Mouse (Mus musculus) regulatory T cell (primary cell): ENCODE results near the gene Otogl.

Experiments
- in situ Hi-C: fragments of 300-600 bp; cut with MboI, MseI; formaldehyde crosslinking; loops from one replicate; pipeline ENCODE4 v1.15.1; 2025; ENCODE audit warnings: high pct_unique_total_duplicates

Otogl gene

DNA sequence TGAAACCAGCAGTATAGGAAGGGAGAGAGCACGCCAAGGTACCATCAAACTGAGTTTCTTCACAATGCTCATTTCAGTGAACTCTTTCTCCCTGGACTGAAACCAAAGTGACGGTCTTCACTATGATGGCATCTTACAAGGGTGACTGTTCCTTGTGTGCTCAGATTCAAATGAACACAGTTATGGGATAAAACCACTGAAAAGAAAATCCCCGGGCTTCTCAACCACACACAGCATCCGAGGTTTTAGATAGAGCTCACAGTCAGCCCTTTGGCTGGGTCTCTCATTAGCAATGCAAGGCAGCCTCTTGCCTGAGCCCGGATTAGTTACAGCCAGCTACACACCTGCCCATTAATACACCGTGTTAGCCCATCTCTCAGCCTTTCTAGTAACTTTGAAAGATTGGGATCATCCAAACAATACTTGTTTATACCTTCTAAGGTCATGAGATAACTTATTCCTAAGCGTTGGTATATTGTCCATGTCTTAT lies at the start of gene Otogl:
Gene Otogl (minus strand): TSS at position 51 of the 490 bp plus-strand sequence.
- in situ Hi-C loops: no loop called here

DNA sequence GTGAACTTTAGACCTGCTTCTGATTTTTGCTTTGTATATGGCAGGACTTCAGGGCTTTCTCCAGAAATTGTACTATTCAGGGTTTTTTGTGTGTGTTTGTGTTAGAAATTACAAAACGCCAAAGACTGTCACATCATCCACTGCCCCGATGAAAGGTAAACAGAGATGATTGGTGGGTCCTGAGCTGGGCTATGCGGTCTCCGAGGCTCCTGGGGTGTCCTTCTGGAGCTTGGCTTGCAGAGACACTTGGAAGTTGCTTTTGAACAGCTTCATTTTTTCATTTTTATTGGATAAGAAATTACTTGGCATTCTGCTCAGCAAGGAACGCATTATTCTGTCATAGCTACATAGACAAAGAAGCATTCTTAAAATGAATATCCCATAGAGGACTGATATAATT lies 44.7 kb upstream of the Otogl start:
- in situ Hi-C loops: no loop called here

DNA sequence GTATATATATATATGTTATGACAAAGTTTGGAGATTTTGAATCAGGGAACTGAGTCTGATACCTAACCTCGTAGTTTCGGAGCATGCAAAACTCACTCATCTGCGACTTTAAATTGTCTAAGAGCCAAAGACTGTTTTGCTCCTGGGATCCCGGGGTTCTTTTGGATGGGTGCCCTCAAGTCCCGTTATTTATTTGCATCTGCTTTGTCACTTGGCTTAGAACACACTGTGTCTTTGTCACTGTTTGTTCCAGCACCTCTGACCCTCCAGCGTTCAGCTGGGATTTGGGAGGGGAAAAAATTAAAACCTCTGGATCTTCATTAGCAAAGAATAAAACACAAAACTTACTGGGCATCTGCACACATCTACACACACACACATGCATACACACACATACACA lies 42.5 kb upstream of the Otogl start:
- in situ Hi-C loops: no loop called here

DNA sequence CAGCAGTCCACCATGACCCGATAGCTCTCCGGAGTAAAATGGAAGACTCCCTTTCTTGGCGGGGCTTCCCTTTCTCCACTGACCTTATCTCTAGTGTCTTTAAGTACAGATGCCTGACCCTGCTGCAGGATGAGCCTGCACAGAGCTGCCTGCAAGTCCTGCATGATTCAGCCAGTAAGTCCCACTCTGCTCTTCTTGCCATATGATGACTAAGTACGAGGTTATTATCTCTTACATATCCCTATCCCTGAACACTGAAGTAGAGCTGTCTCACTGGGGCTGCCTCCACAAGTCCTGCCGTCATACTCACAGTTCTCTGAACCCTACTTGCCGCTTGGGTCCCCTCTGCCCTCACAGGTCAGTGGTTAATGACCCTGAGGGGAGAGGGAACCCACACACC lies 39.7 kb upstream of the Otogl start:
- in situ Hi-C loops: no loop called here

DNA sequence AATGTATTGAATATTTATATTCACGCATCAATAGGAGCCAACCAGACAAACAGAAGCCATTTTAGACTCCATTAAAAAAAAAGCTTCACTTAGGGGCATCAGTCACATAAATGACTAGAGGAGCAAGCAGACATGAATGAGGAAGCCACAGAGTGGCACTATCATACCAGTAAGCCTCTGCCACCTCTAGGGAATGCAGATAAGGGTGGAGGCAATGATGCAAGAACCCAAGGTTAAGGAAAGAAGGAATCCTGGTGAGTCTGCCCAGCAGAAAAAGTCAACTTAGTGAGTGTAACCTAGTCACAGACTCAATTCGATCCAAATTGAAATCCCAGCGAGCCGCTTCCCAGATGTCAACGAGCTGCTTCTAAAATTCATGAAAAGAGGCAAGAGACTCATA lies 38.0 kb upstream of the Otogl start:
- in situ Hi-C loops: no loop called here

DNA sequence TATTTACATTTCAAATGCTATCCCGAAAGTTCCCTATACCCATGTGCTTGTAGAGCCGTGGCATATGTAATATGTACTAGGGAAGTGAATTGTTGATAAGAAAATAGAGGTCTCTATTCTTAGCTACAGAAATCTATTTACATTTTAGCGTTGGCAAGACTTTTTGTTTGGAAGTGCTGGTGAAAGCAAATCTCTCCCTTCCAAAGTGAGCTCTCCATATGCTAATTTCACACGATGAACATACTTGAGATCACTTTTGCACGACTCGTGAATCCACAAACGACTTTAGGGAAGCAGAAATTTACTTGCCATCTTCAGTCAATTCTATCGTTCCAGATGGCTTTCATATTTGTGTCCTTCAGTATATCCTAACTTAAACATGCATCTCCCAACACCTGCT lies 36.7 kb upstream of the Otogl start:
- in situ Hi-C loops: no loop called here

DNA sequence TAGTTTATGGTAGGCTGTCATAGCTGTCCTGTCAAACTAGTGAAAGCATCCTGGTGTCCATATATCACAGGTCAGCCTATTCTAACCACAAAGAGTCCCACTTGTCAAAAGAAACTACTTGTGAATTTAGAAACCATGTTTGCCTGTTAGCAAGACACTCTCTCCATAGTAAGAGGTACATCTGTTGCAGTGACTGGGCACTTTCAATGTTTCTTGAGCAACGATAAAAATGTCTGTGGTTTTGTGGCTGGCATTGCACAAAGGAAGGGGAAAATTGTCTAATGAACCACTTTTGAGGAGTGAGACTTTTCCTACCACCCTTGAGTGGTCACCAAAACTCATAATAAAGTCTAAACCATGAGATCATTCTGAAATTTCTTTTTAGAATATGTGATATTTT lies 36.1 kb upstream of the Otogl start:
- in situ Hi-C loops: no loop called here

DNA sequence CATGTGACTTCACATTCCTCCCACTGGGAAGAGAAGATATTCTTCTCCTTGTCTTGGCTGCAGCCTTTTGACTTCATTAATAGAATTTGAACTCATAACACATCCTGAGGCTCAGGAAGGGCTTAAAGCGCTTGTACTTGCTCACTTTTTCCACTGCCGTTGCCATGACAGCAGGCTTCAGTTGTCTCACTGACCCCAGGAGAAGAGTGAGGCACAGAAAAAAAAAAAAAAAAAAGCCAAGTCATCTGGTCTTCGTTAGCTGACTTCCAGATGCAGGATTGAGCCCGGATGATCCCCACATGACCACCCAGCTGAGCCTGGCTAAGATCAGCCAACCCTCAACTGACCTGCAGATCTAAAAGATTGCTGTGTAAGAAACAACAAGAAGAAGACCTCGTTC lies 34.4 kb upstream of the Otogl start:
- in situ Hi-C loops: no loop called here

DNA sequence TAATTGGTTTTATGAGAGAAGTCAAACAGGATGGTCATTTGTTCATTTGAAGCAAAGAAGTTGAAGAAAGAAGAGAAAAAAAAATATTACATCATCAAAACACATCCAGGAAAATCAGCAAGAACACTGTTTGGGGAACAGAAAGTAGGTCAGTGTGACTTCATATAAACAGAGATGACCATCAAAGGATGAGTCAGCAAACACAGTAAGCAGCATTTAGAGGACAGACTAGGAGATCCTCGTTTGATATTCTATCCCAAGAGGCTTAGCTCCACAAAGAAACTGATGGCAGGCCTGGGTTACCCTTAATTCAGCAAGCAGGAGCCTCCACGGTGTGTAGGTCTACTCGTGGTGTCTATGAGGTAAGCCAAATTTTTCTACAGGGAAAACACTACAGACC lies 31.9 kb upstream of the Otogl start:
- in situ Hi-C loops: loop anchor here (5.0 kb wide), 1 partner anchor 73 kb away; no protein-coding TSS in a partner anchor

DNA sequence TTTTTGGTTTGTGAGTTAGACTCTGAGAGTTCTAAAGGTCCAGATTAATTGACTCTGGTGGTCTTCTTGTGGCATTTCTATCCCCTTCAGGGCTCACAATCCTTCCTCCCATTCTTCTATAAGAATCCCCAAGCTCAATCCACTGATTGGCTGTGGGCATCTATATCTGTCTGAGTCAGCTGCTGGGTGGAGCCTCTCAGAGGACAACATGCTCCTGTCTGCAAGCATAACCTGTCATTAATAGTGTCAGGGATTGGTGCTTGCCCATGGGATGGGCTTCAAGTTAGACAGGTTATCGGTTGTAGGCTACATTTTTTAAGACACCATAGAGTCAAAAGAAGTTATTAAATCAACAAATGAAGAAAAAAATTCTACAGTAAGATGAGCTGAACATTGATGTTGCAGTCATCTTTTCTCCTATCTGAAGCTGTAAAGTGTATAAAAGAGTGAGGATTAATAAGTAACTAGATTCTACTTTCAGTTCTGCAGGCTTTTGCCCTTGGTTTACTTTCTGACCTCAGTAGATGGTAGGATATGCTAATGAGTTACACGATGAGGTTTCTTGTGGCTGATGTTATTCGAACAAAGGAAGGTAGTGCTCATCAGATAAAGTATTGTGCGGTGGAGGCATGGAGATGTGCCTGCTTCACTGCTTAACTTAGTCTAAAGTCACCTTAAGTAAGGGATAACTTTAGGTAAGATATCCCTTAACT lies 29.4 kb upstream of the Otogl start:
- in situ Hi-C loops: loop anchor here (5.0 kb wide), 1 partner anchor 76 kb away; no protein-coding TSS in a partner anchor

DNA sequence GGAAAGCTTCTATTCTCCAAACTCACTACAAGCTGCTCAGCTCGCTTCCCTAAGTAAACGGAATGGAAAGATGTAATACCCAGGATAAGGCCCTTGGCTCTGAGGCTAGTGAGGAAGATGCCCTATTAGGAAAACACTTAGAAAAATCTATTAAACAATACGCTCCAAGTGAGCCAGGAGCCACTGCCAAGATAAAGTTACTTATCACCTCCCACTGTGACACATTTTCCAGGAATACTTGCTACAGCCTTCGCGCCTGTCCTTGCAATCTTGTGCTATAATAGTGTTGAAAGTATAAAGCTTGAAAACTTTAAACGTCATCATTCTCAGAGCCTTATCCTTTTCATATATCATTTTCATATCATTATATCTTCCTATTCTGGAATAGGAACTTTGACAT lies 28.4 kb upstream of the Otogl start:
- in situ Hi-C loops: loop anchor here (5.0 kb wide), 1 partner anchor 77 kb away; no protein-coding TSS in a partner anchor

DNA sequence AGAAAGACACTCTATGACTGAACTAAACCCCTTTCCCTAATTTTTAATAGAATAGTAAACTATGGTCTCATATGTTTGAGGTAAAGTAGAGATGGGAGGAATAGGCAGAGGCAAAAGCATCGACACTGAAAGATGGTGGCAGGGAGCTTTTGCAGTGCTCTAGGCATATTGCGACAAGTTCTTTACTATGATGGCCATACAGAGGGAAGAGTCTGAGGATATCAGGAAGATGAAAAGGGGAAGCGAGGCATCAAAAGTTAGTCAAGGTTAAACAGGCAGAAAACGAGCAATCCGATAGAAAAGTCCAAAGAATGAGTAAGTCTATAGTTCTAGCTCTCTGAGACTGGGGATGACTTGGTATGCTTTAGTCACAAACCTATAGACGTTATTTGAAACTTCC lies 27.9 kb upstream of the Otogl start:
- in situ Hi-C loops: loop anchor here (5.0 kb wide), 1 partner anchor 77 kb away; no protein-coding TSS in a partner anchor

DNA sequence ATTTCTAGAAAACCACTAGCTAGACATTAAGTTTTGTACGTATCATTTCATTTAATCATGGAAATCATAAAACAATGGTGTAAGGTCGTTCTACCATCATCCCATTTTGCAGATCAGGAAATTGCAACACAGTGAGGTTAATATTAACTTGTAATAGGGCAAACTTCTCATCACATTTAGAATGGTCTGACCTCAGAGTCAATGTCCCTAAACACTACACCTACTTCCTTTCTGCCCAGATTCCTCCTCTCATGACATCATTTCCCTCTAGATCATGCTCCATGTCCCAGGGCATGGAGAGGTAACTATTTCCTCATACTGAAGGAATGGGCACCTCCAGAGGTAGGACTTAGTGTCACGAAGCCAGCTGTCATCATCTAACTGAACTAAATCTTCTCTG lies 22.1 kb upstream of the Otogl start:
- in situ Hi-C loops: no loop called here

DNA sequence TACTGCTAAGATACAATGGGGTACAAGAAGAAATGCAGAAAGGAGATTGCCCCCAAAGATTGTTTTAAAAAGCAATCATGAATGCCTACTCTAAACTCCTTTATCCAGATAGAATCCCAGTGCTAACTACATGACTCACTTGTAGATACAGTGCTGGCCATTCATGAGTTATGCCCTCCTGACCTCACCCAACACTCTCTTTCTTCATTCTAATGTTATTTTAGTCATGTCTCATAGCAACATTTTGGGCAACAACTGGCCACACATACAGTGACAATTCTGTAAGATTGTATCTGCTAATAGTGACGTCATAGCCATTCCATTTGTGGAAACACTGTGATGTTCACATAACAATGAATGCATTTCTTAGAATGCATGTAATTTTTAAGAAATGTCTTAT lies 21.6 kb upstream of the Otogl start:
- in situ Hi-C loops: no loop called here

DNA sequence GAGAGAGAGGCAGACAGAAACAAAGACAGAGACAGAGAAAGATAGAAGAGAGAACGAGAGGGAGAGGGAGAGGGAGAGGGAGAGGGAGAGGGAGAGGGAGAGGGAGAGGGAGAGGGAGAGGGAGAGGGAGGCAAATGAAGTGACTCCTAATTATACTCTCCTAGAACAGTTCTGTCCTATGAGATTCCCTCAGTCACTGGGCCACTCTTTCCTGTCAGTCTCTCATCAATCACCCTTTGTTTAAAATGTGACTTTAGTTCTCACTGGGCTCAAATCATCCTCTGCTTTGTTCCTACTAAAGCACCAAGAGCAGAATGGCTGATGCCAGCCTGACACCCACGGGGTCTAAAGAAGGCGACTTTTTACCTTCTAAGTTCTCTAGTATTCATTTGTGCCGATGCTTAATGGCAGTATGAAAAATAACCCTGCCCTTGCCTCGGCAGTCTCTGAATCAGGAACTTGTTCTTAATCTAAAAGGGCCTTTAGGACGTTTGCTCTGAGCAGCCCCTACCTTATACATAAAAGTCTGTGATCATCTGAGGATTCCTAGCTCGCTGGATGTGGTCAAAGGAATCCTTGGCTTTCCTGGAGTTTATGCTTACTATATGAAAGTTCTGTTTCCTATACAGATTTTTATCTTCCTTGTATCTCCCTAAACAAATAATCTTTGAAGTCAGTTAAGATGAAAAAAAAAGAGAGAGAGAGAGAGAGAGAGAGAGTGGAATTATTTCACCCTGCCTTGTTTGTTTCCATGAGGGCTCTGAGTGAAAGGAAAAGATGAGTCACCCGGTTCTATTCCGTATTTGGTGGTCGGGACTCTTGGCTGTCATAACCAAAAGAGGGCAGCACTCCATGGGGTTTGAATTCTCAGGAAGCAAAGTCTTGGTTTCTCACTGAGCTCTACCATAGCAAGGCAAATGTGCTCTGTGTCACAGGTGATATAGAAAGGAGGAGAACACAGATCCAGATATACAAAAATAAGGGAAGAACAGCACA lies 20.2 kb upstream of the Otogl start:
- in situ Hi-C loops: no loop called here

DNA sequence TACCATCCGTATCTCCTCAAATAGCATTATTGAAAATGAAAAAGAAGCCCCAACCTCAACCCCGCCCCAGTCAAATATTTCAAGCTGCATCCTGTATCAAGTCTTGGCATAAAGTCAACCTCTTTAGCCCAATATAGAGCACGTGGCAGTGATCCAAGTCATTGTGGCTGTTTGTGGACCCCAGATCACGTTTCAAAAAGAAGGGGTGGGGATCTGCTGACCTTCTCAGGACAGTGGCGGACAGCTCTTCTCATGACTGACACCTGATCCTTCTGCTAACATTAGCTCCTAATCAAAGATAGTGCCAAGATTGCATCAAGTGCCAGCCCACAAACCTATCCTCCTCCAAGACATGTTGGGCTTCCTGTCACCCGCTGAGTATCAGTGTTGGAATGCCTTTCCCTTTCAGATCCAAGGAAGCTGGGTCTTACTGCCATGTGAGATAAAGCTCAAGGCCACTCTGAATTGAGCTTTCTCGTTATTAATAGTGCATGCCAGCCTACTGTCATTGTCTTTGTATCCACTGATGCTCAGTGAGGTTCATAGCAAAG lies 18.6 kb upstream of the Otogl start:
- in situ Hi-C loops: no loop called here

DNA sequence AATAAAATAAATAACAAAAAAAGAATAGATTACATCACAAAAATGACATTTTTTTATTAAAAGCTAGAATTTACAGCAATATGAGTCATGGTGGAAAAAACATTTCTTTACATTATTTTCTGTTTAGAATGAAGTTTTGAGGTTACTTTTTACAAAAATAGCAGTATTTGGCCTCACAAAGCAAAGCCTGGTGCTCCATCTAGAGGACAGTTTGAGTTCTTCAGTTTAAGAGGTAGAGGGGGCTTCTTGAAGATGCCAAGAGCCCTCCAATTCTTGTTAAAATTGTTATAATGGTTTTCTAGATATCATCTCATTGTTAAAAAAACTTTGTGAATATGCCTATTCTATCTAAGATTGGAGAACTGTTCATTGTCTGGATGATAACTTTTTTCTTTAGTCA lies 13.4 kb upstream of the Otogl start:
- in situ Hi-C loops: loop anchor here (10.0 kb wide), 1 partner anchor 121 kb away; no protein-coding TSS in a partner anchor

DNA sequence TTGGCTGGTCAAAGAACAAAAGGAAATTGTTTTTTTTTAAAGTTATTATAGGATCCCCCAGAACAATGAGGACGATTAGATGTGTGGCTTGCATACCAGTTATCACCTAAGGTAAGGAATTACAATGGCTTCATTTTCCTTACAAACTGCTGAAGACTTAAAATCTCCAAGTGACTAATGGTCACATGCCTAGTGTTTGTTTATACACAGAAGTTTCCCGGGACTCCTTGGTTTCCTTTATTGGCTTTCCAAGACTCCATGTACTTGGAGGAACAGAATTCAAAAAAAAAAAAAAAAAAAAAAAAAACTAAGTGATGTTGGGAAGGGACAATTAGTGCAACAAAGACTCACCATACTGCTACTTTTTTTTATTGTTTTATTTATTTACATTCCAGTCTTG lies 11.9 kb upstream of the Otogl start:
- in situ Hi-C loops: loop anchor here (10.0 kb wide), 1 partner anchor 119 kb away; no protein-coding TSS in a partner anchor

DNA sequence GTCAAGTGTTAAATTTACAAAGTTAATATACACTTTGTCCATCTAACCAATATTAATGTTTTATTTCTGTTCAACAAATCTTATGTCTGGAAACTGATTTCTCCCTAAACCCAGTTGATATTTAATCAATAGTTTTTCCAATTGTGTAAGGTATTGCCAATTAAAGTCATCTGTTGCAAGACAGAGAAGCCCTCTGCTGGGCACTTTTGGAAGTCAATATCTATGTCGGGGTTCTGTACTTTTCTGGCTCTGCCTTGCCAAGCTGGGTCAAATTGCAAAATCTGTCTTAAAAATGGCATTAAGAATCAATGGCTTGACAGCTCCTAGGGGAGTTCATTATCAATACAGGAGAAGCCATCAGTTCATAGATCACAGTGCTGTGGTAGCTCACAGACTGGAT lies 10.8 kb upstream of the Otogl start:
- in situ Hi-C loops: loop anchor here (10.0 kb wide), 1 partner anchor 118 kb away; no protein-coding TSS in a partner anchor

DNA sequence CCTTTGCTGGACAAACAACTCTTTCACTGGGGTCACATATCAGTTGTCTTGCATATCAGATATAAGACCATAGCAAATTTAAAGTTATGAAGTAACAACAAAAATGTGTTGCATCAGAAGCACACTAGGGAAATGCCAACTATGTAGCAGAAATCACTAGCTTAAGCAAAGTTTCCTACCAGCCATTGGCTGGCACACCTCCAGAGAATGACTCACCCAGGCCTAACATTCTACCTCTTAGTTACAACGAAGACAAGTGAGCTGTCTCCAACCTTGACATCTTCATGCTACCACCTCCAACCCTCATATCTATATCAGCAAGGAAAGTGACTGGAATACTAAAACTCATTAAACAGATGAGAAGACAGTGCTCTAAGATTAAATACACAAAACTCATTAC lies 9.6 kb upstream of the Otogl start:
- in situ Hi-C loops: loop anchor here (10.0 kb wide), 1 partner anchor 117 kb away; no protein-coding TSS in a partner anchor

DNA sequence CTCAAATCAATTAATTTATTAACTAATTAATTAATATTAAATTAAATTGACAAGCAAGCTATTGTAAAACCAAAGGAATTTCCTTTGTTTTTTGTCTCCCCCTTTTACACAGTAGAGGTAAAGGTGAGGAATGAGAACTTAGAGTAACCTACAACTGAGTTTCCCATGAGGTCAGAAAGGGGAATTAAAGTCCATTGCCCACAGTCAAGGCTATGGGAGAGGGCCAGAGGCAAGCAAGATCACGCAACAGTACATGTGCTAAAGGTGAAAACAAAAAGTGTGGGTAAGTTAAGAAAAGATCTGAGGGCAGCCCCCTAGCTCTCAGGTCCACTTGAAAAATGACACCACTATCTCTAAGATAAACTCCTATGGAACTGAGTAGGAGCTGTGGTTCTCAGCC lies 9.2 kb upstream of the Otogl start:
- in situ Hi-C loops: loop anchor here (10.0 kb wide), 1 partner anchor 116 kb away; no protein-coding TSS in a partner anchor

DNA sequence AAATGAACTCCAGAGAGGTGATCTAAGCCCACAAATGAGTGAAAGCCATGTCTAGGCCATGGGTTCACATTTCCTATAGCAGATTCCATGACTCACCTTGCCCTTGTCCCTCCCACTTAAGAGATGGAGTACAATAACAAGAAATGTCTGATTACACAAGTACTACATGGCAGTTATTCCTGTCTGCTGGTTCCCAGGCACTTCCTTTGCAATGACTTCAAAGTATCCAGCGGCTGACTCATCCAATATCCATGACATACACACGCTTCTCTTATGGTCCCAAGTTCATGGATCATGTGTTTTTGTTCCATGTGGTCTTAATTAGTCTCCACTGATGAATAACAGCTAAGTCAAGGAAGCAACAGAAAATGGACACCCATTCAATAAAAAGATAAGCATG lies 1.1 kb upstream of the Otogl start:
- in situ Hi-C loops: no loop called here
